Mouse (Mus musculus): ENCODE measurements at regions not wholly inside any gene's neighbourhood (a gene's known extent, or its start where the extent isn't known, plus 50 kb on each side); places are given as distances from the start of the nearest gene placed in this dataset.

DNA sequence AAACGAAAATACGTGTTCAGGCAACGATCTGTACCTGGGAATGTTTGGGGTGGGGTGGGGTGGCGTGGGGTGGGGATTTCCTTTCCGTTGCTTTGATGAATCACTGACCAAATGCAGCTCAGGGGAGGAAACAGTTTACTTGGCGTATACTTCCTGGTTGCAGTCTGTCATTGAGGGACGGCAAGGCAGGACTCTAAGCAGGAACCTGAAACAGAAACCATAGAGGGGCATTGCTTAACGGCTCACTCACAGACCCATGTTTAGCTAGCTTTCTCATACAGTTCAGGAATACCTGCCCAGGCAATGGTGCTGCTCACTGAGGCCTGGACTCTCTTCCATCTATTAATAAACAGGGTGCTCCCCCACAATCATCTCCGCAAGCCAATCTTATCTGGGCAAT, 55.1 kb upstream of the Smox start:
- no peak for DNase-seq

DNA sequence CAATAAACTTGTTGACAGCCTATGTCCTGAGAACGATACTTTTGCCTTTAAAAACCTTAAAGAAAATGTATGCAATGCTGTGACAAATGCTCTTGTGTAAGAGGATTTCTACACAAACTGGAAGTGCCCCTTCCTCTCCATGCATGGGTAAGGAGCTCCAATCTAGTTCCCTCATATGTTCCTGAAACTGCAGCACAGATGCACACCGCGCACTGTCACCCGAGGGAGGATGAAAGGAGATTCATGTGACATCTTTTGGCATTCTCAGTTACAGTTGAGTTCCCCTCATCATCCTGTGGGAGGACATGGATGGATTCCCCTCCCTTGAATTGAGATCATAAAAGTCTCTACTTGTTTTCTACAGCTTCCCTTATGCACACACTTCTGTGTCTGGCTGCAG, 60.8 kb upstream of the Smox start:
- no peak for DNase-seq

DNA sequence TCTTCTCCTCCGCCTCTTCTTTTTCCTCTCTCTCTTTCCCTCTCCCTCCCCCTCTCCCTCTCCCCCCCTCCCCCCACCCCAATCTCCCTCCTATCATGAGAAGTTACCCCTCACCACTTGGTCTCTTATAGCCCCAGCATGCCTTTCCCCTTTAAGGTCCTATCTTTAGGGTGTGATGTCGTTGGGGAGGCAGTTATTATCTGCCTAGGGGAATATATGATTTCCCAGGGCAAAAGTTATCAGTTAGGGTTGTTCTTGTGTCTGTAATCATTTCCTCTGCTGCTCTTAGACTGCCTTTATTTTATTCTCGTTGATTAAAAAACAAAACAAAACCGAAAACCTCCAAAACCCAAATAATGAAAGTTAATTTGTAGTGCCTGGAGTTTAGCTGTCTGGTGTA, 63.2 kb upstream of the Smox start:
- DNase-seq = no peak

DNA sequence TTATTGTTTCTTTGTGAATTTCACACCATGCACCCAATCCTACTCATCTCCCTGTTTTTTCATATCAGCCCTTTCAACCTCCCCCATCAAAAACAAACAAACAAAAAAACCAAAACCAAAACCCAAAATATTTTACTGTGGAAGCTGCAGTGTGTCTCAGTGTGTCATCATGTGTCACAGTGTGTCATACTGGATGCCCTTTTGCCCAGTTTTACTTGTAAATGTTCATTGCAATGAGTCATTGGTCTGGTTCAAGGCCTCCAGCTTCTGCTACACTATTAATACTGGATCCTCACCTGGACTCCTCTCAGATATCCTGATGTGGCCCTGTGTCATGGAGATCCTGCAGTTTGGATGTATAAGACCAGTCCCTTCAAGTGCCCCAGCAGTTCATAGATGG, 64.4 kb upstream of the Smox start:
- no peak for DNase-seq

DNA sequence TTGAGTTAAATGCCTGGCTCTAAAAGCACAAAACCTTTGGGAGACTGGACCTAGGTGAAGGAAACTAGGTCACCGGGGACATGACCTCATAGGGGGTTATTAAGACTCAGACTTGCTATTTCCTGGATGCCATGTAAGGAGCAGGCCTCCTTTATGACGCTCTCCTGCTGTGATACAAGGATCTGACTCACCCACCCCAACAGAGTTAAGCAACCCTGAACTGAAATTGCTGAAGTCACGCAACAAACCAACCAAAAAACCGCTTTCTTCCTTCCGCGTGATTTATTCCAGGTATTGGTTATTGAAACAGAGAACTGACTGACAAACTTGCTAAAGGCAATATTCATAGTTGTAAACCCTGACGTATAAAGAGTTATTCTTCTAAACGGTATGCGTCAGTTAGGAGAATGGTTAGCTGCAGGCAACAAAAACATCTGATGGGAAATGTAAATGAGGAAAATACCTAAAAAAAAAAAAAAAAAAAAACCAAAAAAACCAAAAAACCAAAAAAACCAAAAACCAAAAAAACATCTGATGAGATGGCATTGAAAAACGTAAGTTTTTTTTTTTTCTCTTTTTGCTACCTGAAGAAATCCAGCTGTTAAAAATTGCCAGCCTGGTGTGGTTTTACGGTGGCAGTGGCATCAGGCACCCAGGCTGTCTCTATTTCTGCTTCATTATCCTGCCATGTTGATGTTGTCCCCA, 67.5 kb upstream of the Smox start:
- DNase-seq = no peak

DNA sequence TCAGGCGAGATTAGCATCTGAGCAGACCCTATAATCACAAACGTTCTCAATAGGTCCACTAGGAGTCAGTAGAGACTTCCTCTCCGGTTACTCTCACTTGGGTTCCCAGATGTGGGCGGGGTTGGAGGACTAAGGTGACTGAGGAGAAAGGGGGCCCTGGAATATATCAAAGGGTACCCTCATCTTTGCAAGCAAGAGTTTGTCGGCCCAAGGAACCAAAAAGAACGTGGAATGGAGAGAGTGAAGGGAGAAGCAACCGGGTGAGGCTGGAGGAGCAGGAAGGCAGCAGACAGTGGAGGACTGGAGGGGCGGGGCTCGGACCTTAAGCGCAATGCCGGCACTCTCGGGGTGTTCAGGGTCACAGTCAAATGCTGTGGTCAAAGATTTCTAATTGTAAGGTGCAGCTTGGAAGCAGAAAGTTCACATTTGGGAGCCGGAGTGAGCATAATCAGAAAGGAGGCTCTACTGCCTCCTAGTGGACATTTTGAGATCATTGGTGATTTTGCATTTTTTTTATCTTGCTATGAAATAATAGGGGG, 68.3 kb upstream of the Smox start:
- peak; percentile 90 for DNase-seq

DNA sequence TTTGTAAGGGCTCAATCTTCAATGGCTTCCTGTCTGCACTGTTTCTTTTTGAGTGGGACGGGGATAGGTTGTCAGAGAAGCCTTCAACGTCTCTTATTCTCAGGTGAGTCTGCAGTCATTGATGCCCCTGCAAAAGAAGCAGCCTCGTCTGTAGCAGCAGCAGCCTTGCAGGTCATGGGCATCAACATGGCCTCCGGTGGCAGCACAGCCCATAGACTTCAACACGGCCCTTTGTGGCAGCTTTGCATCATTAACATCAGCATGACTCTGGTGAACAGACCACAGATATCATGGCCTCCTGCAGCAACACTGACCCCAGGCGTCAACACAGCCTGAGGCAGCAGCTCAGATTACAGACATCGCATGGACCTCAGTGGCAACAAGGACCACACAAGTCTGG, 65.4 kb upstream of the Rnf24 start:
- no peak for DNase-seq

DNA sequence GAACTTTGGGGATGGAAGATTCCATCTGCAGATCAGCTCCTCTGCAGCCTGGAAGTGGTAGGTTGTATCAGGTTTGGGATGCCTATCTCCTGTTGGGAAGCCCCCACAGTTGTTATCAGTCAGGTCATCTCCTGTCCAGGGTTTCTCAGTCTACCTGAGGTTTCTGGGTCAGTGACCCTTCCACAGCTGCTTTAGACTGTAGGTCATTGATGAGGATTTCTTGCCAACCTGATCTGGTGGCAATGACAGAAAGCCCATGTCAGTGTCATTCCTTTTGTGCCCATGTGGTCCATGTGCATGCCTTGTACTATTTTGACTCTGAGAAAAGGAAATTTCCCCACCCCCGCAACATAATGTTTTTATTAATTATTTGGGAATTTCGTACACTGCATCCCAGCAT, 64.8 kb upstream of the Rnf24 start:
- DNase-seq = no peak

DNA sequence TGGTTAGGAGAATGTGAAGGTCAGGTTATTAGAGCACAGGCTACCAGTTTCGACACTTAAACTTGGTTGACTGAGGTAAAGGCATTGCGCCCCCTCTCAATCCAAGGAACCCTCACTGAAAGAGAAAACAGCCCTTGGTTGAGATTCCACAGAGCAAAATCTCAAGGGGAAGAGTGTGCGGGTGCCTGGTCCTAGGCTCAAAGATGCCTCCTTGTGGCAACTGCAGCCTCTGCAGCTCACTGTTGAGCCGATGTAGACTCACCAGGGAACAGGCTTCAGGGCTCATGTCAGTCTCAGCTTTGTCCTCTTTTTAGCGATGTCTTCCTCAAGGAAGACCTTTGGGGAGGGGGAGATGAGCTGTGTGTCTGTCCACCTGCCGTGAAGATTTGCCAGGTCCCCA, 63.8 kb upstream of the Rnf24 start:
- DNase-seq = peak; percentile 68

DNA sequence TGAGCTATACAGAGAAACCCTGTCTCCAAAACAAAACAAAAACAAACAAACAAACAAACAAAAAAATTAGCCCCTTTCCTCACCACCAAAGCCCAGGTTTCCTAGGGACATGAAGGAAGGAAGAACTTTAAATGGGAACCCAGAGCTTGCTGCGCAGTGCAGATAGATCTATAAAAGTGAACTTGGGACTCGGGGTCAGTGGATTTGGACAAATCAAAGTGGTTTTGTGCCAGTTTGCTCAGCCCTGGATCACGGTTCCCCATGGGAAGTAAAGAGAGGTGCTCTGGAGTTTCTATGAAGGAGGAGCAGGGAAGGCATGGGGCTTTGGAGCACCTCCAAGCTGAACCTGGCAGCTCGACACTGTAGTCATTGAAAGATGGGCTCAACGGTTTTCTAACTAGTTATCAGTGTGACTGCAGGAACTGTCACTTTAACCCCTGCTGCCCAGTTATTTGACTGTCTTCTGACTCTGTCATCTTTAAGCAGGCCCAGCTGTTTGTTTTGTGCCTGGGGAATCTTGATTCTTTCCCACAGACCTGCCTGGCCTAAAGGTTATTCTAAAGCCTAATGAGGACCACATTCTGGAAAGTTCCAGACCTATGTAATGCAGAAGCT, 58.3 kb upstream of the Rnf24 start:
- no peak for DNase-seq

DNA sequence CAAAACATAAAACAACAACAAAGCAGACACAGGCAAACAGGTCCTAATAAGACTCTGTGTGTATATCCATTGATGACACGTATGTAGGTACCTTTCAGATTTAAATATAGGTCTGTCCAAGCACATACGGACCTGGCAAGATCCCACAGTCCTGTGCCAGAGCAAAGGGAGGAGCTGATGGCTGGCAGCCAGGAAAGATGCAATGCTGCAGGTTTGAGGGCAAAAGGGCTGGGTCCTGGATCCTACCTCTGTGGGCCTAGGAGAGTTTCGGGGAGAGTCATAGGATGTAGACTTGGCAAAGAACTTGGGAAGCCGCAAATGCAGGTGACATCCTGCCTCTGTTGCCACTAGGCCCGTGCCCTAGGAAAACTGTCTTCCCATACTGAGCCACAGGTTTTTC, 54.6 kb upstream of the Rnf24 start:
- DNase-seq = no peak

DNA sequence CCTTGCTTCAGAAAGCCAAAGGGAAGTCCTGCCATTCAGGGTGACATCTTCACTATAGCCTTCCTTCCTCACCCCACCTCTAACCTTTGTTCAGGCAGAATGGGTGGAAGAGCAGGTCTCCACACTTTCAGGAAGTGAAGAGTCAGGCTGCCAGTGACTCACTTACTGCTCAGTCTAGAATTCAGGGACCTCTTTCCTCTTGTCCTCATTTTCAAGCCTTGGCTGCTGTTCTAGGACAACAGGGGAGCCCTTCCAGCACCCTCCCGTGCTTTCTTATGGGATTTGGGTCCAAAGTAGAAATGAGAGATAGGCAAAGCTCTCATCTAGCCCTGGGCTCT, 51.5 kb upstream of the Rnf24 start:
- no peak for DNase-seq

DNA sequence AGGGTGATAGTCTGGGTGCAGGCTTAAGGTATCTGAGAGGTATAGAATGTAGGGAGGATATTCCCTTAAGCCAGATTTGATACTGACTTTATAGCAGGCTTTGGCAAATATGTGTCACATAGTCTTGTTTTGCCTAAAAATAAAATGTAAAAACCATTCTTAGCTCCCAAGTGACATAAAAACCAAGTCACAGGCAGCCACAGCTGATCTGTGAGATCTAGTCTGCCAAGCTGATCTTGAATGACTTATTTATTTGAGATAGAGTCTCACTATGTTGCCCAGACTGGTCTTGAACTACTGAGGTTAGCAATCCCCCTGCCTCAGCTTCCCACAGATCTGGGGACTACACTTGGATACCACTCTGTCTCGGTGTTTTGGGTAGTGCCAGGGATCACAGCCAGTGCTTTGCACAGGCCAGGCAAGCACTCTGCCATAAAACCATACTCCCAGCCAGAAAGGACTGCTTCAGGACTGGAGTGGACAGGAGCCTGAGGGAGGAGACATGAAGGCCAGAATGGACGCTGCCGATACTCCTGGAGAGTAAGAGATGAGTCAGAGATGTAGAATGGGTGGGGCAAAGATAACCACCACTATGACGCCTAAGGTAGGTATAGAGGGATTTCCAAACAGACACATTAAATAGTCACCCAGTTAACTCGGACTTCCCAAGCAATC, 51.0 kb upstream of the Rnf24 start:
- DNase-seq = no peak
